Mouse (Mus musculus) small intestine, adult 2 months (tissue): ENCODE data around the gene Chtf18.

Source experiments
- CTCF ChIP-seq: fragments of 200-500 bp; IDR thresholded peaks from 2 replicates; pipeline ENCODE4 v1.5.1; 2012; ENCODE audit warnings: low read depth, mild to moderate bottlenecking, control low read depth, inconsistent platforms, low read length, moderate library complexity, mixed read lengths; ENCODE audit not compliant: insufficient replicate concordance, insufficient read length; ENCODE audit errors: extremely low read depth
- POLR2A ChIP-seq: fragments of 200-500 bp; IDR thresholded peaks from 2 replicates; pipeline ENCODE4 v1.6.1; 2012; ENCODE audit warnings: low read depth, mild to moderate bottlenecking, control low read depth, inconsistent platforms, low read length, moderate library complexity

DNA sequence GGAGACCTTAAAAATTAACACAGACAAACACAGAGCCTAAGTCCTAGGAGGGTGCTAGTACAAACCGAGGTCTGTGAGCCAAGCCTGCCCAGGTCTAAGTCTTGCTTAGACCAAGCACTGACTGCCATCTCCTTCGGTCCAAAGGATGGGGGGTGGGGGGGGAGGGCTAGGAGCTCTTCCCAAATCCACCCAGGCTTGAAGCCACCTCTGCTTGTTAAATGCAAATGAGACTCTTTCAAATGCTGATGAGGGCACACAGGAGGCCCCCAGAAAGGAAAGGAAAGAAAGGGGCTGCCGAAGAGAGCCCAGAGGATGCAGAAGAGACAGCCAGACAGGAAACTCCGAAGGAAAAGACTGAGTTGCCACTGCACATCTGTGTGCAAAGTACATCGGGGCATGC is 47.4 kb downstream of the Chtf18 start:
- TF ChIP-seq CTCF (no peak), POLR2A (no peak)
